Mouse (Mus musculus): ENCODE data around the gene Babam2.

Babam2 gene

DNA sequence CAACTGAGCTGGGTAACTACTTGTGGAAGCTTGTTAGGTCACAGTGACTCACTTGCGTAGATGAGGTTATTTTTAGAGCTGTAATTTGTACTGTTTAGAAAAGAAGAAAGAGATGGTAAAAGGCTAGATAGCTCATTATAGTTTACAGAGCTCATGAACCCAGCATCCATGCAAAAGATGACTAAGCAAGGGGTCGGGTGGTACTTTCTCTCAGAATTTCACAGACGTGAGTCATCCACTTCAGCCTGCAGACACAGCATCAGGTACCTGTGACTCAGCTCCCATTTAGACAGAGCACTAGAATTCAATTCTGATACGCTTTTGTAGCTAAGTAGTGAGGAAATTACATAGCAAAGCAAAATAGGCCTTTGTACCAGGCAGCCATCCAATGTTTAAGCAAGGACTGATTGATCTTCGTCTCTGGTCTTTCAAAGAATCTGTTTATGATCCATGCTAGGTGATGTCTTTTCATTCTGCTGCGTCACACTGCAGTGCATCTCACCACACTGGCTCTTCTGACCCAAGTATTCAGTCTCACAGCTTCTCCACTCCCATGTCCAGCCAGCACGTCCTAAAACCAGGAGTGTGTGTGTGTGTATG is 338.3 kb downstream of the Babam2 start:
- no peak for DNase-seq (ENCODE audit: low read depth in 2 of 2, low spot score in 2 of 2)

GRCm38 (mm10) chr5:32036896-32037295 is 339.4 kb downstream of the Babam2 start:
- no peak for DNase-seq (ENCODE audit: low read depth in 2 of 2, low spot score in 2 of 2)

GRCm38 (mm10) chr5:32037546-32037945 is 340.1 kb downstream of the Babam2 start:
- DNase-seq (ENCODE audit: low read depth in 2 of 2, low spot score in 2 of 2), result no peak

- no peak for DNase-seq (ENCODE audit: low read depth in 2 of 2, low spot score in 2 of 2)
These were observed 341.5 kb downstream of the Babam2 start for GRCm38 (mm10) chr5:32038994-32039393.

DNA sequence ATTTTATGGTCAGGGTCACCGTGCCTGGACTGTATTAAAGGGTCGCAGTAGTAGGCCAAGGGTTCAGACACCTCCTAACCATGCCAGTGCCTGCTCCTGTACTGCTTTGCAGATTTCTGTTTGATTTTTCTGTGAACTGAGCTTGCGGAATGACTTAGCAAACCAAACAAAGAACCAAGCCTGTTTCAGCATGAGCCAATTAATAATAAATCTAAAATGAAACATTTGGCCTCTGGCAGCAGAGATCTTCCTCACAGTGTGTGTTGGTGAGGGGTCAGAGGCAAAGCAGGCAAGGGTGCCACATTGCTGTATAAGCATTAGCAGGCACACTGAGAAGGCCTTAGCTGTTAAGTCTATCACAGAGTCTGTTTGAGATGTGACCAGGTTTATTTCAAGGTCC is 342.0 kb downstream of the Babam2 start:
- no peak for DNase-seq (ENCODE audit: low read depth in 2 of 2, low spot score in 2 of 2)

- no peak for DNase-seq (ENCODE audit: low read depth in 2 of 2, low spot score in 2 of 2)
These were observed 345.7 kb downstream of the Babam2 start for GRCm38 (mm10) chr5:32043153-32043552.

DNA sequence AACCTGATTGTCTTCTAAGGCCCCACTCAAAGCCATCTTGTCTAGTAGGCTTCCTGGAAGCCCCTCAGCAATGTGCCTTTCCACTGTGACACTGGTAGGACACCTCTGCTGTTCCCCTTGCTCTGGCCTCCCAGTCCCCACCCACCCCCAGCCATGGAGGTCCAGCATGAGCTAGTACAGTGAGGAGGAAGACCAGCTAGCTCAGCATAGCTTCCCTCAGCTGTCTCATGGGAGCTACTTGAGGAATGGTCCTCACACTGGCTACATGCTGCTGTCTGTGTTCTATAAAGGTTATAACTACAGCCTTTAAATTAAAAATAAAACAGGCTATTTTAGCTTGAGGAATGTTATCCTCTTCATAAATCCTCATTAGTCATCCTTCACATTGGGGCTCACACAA is 346.5 kb downstream of the Babam2 start:
- no peak for DNase-seq (ENCODE audit: low read depth in 2 of 2, low spot score in 2 of 2)

GRCm38 (mm10) chr5:32051899-32052298 is 354.4 kb downstream of the Babam2 start:
- no peak for DNase-seq (ENCODE audit: low read depth in 2 of 2, low spot score in 2 of 2)

DNA sequence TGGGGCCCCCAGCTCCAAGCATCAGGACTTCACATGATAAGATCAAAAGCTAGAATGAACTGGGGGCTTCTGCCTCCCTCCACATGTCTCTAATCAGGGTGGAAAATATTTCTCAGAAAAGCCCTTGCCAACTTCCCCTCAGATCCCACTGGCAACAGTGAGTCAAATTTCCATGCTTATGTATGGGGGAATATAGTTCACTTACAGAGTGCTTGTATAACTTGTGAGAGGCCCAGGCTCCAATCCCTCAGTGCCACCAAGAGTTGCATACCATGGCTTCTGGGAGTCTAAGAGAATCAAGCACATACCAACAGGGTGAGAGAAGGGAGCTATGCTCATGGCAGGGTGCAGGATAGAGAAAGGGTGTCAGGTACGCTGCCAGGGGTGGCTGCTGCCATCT is 355.0 kb downstream of the Babam2 start:
- DNase-seq (ENCODE audit: low read depth in 2 of 2, low spot score in 2 of 2), result no peak

GRCm38 (mm10) chr5:32053476-32053875 is 356.0 kb downstream of the Babam2 start:
- no peak for DNase-seq (ENCODE audit: low read depth in 2 of 2, low spot score in 2 of 2)

DNA sequence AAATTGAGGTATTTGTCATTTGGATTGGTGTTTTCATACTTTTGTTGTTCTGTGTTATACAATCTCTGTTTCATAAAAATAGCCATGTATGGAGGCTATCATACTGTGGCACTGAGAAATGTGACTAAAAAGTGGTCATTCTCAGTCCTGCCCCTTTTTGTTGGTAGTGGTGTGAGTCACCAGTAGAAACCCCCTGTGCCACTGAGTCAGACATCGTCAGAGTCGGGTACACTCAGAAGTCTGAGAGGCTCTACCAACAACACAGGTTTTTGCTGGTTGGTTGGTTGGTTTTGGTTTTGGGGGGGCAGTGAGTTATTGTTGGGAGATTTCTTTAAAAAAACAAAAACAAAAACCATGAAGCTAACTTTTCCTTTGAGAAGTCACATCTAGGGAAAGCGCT is 358.2 kb downstream of the Babam2 start:
- no peak for DNase-seq (ENCODE audit: low read depth in 2 of 2, low spot score in 2 of 2)

DNA sequence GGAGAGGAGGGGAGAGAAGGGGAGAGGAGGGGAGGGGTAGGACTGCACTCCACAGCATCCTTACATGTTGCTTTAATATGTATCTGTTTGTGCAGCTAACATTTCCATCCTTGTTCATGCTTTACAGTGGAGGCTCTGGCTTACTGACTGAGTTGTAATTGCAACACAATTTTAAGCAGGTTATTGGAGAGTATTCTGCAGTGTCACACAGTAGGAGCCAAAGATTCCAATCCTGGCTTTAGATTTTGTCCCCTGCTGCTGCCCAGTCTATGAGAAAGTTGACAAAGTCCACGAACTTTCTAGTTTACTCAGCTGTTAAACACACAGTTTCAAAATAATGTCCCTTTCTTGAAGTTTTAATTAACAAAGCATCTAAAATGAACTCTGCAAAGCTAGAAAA is 358.6 kb downstream of the Babam2 start:
- DNase-seq (ENCODE audit: low read depth in 2 of 2, low spot score in 2 of 2), result no peak

DNA sequence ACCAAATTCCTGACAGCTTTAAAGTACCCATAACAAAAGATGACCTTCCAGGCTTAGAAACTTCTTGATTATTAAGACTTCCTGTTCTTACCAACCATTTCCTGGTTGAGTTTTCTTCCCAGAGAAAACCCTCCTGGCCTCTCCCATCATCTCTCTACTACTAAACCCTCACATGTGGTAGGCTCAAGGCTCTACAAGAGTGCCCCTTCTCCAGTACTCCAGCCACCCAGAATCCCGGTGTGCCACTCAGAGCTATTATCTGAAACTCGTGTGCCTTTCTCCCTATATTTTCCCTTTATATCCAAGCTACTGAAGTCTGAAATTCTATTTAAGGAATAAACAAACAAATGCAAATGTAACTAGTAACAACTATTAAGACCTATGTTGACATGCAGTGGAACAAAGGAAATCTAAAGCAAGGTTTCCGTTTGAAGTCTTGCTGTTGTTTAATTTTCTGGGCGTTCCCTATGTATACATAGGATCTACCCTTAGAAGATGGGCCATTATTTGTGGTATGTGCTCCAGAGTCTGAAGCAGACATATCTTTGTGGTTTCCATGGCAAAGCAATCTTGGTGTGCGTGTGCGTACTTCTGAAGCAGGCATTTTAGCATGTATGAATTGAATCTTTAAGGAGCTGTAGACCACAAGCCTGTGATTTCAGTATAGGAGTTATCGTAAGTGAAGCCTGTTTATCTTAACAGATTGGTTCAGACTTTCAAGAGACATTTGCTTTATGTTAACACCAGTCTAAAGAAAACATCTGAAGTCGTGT is 361.2 kb downstream of the Babam2 start:
- no peak for DNase-seq (ENCODE audit: low read depth in 2 of 2, low spot score in 2 of 2)

DNA sequence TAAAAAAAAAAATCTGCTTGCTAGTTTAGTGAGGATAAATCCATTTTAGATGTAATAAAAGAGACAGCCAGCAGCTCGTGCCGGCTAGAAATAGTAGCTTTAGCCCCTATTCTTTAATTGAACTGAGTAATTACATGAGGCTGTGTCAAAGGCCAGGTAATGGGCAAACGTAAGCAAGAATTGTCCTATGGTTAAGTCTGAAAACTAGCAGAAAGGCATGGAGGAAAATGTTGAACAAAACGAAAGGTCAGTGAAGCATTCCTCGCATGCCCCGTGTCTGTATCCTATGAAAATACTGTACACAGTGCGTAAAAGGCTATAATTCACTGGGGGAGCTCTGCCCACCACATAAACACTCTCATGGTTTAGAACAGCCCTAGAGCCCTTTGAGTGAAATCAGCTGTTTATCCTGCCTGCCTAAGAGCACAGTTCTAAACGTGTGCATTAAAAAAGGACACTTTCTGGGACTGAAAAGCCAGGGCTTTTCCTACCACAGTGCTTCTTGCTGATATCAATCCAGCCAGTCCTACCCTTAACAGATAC is 361.8 kb downstream of the Babam2 start:
- no peak for DNase-seq (ENCODE audit: low read depth in 2 of 2, low spot score in 2 of 2)

DNA sequence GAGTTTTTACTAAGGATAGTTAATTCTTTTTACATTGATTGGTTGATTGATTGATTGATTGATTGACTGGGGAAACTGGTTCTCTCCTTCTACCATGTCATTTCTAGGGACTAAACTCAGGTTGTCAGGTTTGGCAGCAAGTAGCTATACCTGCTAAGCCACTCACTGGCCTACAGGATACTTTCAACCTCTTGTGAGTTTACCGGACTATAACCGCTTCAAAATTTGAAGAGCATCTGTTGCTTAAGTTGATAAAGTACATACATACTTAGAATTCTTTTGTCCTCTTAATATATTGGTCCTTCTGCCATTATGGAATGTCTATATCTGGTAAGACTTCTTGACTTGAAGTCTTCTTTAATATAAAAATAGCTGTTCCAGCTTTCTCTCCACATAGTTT is 363.0 kb downstream of the Babam2 start:
- DNase-seq (ENCODE audit: low read depth in 2 of 2, low spot score in 2 of 2), result no peak

DNA sequence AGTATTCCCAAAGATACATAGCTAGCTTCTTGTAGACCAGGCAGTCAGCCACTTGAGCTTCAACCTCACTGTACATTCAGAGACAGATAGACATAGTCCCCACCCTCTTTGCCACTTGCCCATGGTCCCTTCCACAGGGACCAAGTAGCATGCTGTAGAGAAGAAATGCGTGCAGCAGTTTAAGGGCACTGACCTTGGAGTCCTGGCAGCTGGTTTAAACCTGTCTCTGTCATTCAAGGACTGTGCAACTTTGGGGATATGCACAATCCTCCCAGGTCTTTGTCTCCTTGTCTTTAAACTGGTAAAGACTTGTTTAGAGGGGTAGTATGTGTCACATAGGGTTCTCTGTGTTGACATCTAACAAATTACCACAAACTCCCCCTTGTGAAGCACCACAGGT is 364.4 kb downstream of the Babam2 start:
- no peak for DNase-seq (ENCODE audit: low read depth in 2 of 2, low spot score in 2 of 2)

- DNase-seq (ENCODE audit: low read depth in 2 of 2, low spot score in 2 of 2), result no peak
These were observed 367.0 kb downstream of the Babam2 start for GRCm38 (mm10) chr5:32064341-32065105.

GRCm38 (mm10) chr5:32066015-32066734 is 368.7 kb downstream of the Babam2 start:
- DNase-seq (ENCODE audit: low read depth in 2 of 2, low spot score in 2 of 2), result no peak

DNA sequence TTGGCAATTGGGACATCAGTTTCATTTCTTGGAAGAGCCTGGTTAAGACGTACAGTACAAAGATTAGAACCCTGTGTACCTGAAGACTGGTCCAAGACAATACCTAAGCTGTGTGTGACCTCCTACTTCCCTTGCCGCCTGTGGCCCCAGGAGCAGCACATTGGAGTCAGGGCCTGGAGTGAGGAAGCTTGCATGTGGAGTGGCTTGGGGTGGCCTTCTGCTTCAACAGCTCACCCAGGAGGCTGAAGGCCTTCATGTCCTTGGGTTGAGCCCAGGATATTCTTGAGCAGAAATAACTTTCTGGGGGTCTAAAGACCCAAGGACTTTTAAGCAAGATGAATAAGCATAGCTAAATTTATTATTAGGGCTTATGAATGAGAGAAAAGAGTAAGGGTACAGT is 369.4 kb downstream of the Babam2 start:
- no peak for DNase-seq (ENCODE audit: low read depth in 2 of 2, low spot score in 2 of 2)

GRCm38 (mm10) chr5:32068616-32069015 is 371.1 kb downstream of the Babam2 start:
- no peak for DNase-seq (ENCODE audit: low read depth in 2 of 2, low spot score in 2 of 2)

GRCm38 (mm10) chr5:32069096-32069495 is 371.6 kb downstream of the Babam2 start:
- DNase-seq (ENCODE audit: low read depth in 2 of 2, low spot score in 2 of 2), result no peak
